Mouse (Mus musculus) c-Kit-positive CD71-positive TER-119-negative erythroid progenitor cells, embryonic 14.5 days (primary cell): ENCODE data around the gene Rps6kb2.

ENCODE experiments used
- DNase-seq: peaks from one replicate; pipeline ENCODE4 v3.0.0-alpha.2; 2013; ENCODE audit warnings: low read depth

The Rps6kb2 gene

DNA sequence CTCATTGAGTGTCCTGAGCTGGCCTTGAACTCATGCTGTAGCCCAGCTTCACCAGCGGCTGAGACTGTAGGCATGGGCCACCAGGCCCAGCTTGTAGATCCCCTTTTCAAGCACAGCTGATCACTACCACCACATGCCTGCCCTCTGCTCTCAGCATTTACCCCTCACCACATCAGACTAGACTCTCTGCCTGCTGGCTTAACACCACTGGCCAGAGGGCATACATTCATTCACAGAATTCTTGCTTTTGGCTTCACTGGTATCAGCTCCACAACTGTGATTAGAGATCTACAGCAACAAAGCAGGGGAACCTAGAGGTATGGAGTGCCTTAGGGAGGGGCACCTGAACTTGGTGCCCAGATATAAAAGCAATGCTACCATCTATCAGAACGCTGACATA lies 42.7 kb downstream of the Rps6kb2 start:
- DNase-seq: no peak

DNA sequence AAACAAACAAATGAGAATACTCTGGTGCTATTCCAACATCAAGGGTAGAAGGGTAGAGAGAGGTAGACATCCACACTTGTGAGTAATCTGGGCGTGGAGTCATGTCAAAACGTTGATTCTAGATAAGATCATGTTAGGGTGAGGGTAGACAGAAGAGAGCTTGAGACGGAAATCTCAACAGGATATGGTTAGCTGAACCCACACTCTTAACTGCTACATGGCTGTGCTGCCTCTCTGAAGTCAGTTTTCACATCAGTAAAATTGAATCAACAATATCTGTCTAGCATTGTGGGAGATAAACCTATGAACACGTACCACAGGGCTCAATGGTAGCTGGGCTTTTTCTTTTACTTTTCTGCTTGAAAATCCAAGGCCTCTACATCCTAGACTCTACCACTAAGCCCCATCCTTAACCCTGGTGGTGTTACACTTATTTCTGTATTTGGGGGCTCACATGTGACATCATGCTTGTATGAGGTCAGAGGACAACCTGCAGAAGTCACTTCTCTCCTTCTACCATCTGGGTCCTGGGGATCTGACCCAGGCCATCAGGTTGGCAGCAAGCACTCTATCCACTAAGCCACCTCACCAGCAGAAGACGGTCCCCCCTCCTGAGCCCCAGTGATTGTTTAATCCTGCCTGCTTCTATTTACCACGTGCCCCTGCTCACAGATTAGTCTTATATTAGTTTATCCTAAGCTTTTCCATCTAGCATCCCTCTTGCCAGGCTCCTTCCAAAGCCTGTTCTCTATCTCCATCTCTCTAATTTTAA lies 43.3 kb downstream of the Rps6kb2 start:
- no peak for DNase-seq

DNA sequence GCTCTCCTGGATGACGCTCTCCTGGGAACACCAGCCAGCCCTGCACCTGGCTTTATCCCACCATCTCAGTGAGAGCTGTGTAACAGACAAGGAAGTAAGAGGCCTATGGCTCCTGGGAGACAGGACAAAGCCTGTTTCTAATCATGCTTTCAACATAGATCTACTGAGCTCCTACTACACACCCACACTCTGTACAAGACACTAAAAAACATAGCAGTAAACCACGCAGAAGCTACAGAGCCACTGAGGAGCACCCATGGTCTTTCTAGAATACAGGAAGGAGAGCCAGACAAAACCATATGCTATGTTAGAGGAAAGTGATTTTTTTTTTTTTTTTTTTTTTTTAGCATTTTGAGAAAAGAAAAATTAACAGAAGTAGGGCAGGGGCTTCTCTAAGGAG lies 44.8 kb downstream of the Rps6kb2 start:
- no peak for DNase-seq

DNA sequence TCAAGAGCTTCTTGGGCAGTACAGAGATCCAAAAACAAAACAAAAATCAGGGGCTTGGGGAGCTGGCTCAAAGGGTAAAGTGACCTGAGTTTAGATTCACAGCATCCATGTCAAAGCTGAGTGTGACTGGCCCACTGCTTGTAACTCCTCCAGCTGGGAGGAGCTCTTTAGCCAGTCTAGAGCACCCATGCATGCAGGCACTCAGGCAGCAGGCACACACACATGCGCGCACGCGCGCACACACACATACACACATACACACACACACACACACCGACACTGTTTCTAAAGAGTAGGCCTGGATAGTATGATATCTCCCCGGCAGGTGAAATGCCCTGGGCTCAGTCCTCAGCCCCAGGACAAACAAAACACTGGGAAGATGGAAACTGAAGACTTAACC lies 46.1 kb downstream of the Rps6kb2 start:
- DNase-seq: no peak

GRCm38 (mm10) chr19:4115816-4116215 lies 47.3 kb downstream of the Rps6kb2 start:
- no peak for DNase-seq

DNA sequence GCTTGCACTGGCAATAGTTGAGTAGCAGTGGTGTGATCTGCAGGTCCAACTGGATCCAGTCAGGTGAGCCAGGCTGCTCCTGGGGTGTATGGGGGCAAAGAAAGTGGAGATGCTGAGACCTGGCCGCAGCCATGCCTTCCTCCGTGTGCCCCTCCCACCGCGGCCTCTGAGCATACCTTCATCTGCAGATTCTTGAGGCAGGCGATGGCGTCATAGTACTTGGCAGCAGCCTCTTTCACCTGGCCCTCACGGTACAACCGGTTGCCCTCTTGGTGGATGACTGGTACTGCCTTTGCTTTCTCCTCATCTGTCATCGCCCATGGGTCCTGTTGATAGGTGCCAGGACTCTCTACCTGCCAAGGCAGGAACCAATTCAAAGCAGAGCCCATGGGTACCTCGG lies 48.0 kb downstream of the Rps6kb2 start:
- DNase-seq: no peak

DNA sequence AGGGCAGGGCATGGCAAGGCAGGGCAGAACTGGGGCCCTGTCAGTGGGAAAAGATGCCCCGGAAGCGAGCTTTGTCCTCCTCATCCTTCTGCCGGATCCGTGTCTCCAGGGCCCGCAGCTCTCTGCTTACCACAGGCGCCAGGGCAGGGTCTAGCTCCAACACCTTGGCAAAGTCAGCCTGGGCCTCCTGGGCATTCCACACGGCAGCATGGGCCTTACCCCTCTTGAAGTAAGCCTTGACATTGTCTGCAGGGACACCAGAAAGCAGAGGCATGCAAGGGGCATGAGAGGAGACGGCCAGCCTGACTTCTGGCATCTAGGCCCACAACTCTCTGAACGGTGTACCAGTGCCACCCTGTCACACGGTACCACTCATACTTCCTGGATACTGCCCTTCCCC lies 48.6 kb downstream of the Rps6kb2 start:
- DNase-seq: no peak

DNA sequence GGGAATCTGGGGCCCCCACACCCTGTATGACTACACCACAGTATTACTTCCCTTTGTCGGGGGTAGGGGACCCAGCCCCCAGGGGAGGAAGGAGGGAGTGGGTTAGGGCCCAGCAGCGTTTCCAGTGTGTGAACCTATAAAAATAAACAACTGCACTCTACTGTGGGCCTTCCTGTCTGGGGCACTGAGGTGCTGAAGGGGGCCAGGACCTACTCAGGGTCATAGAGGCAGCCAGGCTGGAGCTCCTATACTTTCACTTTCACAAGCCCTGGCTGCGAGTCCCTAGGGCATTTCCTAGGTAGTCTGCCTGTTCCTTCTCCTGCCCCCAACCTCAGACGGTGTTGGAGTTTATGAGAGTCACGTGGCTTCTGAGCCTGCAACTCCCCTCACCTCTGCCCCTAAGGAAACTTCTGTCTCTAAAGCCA lies 49.3 kb downstream of the Rps6kb2 start:
- no peak for DNase-seq

DNA sequence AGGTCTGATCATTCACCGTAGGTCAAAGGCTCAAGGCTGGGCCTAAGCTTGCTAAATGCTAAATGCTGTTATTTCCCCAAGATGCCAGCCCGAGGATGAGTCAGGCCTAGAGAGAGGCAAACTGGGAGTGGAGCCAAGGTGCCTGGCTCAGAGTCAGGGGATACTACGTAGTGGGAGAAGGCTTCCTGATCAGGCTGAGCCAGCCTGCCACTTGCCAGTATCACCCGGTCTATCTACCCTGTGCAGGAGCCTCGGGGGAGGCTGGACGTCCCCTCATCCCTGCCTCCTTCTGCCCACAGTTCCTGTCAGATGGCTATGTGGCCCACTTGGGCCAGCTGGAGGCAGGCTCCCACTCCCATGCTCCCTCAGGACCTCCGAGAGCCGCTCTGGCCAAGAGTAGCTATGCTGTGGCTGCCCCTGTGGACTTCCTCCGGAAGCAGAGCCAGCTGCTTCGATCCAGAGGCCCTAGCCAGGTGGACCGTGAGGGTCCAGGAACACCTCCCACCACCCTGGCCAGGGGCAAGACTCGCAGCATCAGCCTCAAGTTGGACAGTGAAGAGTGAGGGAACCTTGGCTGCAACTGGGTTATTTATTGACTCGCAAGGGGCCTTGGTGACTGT lies 49.9 kb downstream of the Rps6kb2 start:
- no peak for DNase-seq

DNA sequence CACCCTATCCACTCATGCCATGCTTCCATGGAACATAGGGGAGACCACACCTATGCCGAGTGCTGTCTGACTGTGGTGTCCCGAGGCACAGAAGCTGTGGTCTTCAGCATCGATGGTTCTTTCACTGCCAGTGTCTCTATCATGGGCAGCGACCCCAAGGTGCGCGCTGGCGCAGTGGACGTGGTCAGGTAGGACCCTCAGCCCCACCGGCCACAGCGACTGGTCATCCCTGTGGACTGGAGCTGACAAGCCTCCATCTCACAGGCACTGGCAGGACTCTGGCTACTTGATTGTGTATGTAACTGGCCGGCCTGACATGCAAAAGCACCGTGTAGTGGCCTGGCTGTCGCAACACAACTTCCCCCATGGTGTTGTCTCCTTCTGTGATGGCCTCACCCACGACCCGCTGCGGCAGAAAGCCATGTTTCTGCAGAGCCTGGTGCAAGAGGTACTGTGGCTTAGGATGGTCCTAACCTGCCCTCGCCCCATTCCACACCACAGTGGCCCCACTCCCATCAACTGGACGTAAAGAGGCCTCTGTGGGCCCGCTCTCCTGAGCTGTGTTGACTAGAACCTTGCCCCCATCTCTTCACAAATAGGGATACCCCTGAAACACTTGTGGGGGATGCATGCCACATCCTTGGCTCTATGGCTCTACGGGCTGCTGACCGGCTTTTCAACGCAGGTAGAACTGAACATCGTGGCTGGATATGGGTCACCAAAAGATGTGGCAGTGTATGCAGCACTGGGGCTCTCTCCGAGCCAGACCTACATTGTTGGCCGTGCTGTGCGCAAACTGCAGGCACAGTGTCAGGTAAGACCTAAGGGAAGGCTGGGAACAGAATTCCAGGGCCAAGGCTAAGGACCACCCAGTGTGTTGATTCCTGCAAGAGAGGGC lies 50.8 kb downstream of the Rps6kb2 start:
- DNase-seq: no peak

- DNase-seq: no peak
These were observed 54.6 kb downstream of the Rps6kb2 start for GRCm38 (mm10) chr19:4108535-4108934.

DNA sequence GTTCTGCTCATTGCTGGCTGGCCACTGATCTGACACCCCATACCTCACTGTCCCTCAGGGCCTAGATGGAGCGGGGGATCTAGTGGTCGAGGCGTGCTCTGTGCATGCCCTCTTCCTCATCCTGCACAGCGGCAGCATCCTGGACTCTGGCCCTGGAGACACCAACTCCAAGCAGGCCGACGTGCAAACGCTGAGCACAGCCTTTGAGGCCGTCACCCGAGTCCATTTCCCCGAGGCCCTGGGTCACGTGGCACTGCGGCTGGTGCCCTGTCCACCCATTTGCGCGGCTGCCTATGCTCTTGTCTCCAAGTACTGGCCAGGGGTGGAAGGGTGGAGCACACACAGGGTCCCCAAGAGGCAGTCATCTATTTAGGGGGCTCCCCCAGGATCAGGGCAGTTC lies 56.5 kb downstream of the Rps6kb2 start:
- DNase-seq: no peak

DNA sequence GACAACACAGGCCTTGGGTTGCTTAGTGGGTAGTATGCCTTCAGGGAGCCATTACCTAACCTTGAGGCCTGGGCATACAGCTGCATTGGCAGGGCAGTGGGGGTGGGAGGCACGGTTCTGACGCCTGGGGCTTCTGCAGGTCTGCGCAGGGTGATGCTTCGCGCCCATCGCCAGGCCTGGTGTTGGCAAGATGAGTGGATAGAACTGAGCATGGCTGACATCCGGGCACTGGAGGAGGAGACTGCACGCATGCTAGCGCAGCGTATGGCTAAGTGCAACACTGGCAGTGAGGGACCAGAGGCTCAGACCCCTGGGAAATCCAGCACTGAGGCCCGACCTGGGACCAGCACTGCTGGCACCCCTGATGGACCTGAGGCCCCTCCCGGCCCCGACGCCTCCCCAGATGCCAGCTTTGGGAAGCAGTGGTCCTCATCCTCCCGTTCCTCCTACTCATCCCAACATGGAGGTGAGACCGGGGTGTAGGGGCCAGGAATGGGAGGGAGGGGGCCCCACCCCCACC lies 58.4 kb downstream of the Rps6kb2 start:
- DNase-seq: no peak
